In genomic region chr3:146780241-146780640, GRCm38 (mm10) we compare ENCODE assay signal across 17 mouse cellular contexts. TPM values are rescaled to one million over a fixed set of nuclear protein-coding genes. Genes with fewer than 3 reads are reported as not detected.
DNase-seq lines count a peak whose midpoint lies in the region; ATAC-seq and TF ChIP-seq lines count a peak whose summit lies in the region.
"Had no signal": no experiment of that assay in that cellular context is flagged by ENCODE, and none has a peak within 500 bp of the region (broad histone marks: within the 10 kb centered on the region; RNA-seq: fewer than 3 reads in every experiment).

No protein-coding gene starts in this region.

- H3K4me3 ChIP-seq in liver, postnatal 0 days (ENCODE audit: low read depth, low read length): no peak overlapping the region
- peak overlapping the region; percentile 28; the same call in 1 of the 2 replicates for H3K4me3 ChIP-seq in spleen, adult 2 months (ENCODE audit: extremely low read depth, insufficient read depth, insufficient read length)
- H3K4me3 ChIP-seq: embryonic facial prominence, embryonic 12.5 days; forebrain, embryonic 12.5 days; hindbrain, embryonic 13.5 days had no signal

- TF ChIP-seq EP300 in liver, postnatal 0 days (IDR thresholded peaks at IDR 0.05; ENCODE audit: low read depth): no peak

- H3K27ac ChIP-seq in liver, postnatal 0 days (ENCODE audit: low read depth): no peak overlapping the region
- H3K27ac ChIP-seq in spleen, adult 2 months (ENCODE audit: insufficient read depth, low read length): no peak overlapping the region
- H3K27ac ChIP-seq: embryonic facial prominence, embryonic 12.5 days; forebrain, embryonic 12.5 days; hindbrain, embryonic 13.5 days had no signal

- peaks cover 13% of the 10 kb centered on the region; the same call in 1 of the 2 replicates for H3K4me1 ChIP-seq in liver, postnatal 0 days (ENCODE audit: insufficient read depth)
- peaks cover 11% of the 10 kb centered on the region for H3K4me1 ChIP-seq in spleen, adult 2 months (ENCODE audit: control insufficient read depth, insufficient read depth, insufficient read length)

- no peak for TF ChIP-seq POLR2A in spleen, adult 2 months (IDR thresholded peaks at IDR 0.05; ENCODE audit: low read depth, low read length)

- no peaks in the 10 kb centered on the region for H3K9me3 ChIP-seq in liver, postnatal 0 days (ENCODE audit: low read length)
- H3K9me3 ChIP-seq: embryonic facial prominence, embryonic 12.5 days; forebrain, embryonic 12.5 days; heart, embryonic 13.5 days; hindbrain, embryonic 13.5 days had no signal

- peak overlapping the region; percentile 9; the same call in 1 of the 2 replicates for H3K4me2 ChIP-seq in liver, postnatal 0 days (ENCODE audit: low read depth, low read length)
- H3K4me2 ChIP-seq: embryonic facial prominence, embryonic 12.5 days; forebrain, embryonic 12.5 days had no signal

- no peaks in the 10 kb centered on the region for H3K27me3 ChIP-seq in liver, postnatal 0 days (ENCODE audit: insufficient read depth, low read length)
- no peaks in the 10 kb centered on the region for H3K27me3 ChIP-seq in spleen, adult 2 months (ENCODE audit: control insufficient read depth, insufficient read depth, low read length)
- H3K27me3 ChIP-seq: embryonic facial prominence, embryonic 12.5 days; forebrain, embryonic 12.5 days; heart, embryonic 13.5 days; hindbrain, embryonic 13.5 days had no signal

- peak; percentile 59 to 63 for DNase-seq in cerebellum, postnatal 10 days
- DNase-seq in cerebellum, postnatal 4 days (ENCODE audit: low spot score in 2 of 2): no peak
- DNase-seq in liver, postnatal 0 days: no peak
- no peak for DNase-seq in liver
- DNase-seq in spleen, adult 2 months (ENCODE audit: low read depth in 1 of 2, low spot score in 2 of 2): no peak
- DNase-seq in spleen, postnatal 10 days (ENCODE audit: low spot score in 2 of 2): no peak
- DNase-seq in heart, postnatal 25 days (ENCODE audit: low spot score): no peak
- DNase-seq: adrenal gland, postnatal 10 days; cerebellum, adult 11-12 months; cerebellum, adult 9-10 months; embryo, embryonic 11 days; gastrocnemius, postnatal 14 days; heart, postnatal 4 days had no signal

- no peak for ATAC-seq in liver, postnatal 0 days

- intact Hi-C loops in heart, postnatal 25 days (cut with DNase I): loop anchor here (5.0 kb wide), 1 partner anchor 438 kb away; no protein-coding TSS in a partner anchor

- no peak for TF ChIP-seq CTCF in liver, postnatal 0 days (IDR thresholded peaks at IDR 0.05; ENCODE audit: low read depth)
- no peak for TF ChIP-seq CTCF in spleen, adult 2 months (IDR thresholded peaks at IDR 0.05; ENCODE audit: extremely low read depth, insufficient read depth, insufficient read length, insufficient replicate concordance)

- no peak overlapping the region for H3K9ac ChIP-seq in liver, postnatal 0 days (replicated peaks)
- H3K9ac ChIP-seq: hindbrain, embryonic 13.5 days had no signal

- WGBS in liver, postnatal 0 days (ENCODE audit: insufficient replicate concordance): 71% methylated on average over 3 of the region's 3 CpGs
- WGBS in spleen, adult 2 months: 21% methylated on average over 3 of the region's 3 CpGs

- H3K36me3 ChIP-seq in liver, postnatal 0 days (replicated peaks; ENCODE audit: insufficient read depth, low read length): no peaks in the 10 kb centered on the region
- no peaks in the 10 kb centered on the region for H3K36me3 ChIP-seq in spleen, adult 2 months (ENCODE audit: control insufficient read depth, insufficient read depth, low read length)
- H3K36me3 ChIP-seq: embryonic facial prominence, embryonic 12.5 days; forebrain, embryonic 12.5 days; heart, embryonic 13.5 days; hindbrain, embryonic 13.5 days had no signal

RNA-seq across cellular contexts. Expression of gene Prkacb, which starts 32.5 kb away (rescaled TPM):
- 14.1 and 15.4 TPM in 2 replicates for polyA plus RNA-seq in liver, postnatal 0 days (2015; fragmentation: Nextera tagmentation; extraction: Ambion mirVana)
- 21.8 and 24.3 TPM in 2 replicates for polyA plus RNA-seq in spleen, adult 2 months (2012; rRNA removed)
- total RNA-seq in heart, postnatal 25 days (2021): 10 to 100 TPM; 61.9 to 64.4 TPM

Comparison
In these comparisons a context has a peak if more than half of its experiments do, and no peak if none do; other contexts are left out.
1. DNase-seq: peak in cerebellum, postnatal 10 days (2 of 2); none in cerebellum, postnatal 4 days (0 of 2), liver, postnatal 0 days (single experiment), liver (single experiment), spleen, adult 2 months (0 of 2), spleen, postnatal 10 days (0 of 2) and heart, postnatal 25 days (single experiment).